ENCODE assay signal across 9 mouse cellular contexts in the genomic region with DNA sequence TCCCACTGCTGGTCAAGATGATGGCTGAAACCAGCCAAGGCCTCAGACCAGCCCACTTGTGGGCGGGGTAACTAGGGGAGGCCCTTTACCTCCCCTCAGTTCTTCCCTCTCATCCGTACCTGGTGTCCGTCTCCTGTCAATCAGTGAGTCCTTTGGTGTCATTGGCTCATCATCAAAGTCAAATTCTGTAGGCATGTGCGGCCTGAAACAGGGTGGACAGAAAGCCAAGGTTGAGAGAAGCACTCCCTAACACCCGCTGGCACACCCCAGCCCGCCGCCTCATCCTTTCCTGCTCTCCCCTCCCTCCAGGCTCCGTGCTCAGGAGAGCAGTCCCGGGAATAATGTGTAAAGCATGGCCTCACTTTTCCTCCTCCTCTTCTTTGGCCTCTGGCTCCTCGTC. TPM values are rescaled to one million over a fixed set of nuclear protein-coding genes. Genes with fewer than 3 reads are reported as not detected.
DNase-seq lines count a peak whose midpoint lies in the region; ATAC-seq and TF ChIP-seq lines count a peak whose summit lies in the region.
"Had no signal": no experiment of that assay in that cellular context is flagged by ENCODE, and none has a peak within 500 bp of the region (broad histone marks: within the 10 kb centered on the region; RNA-seq: fewer than 3 reads in every experiment).

No protein-coding gene starts in this region.

- H3K36me3 ChIP-seq in embryonic facial prominence, embryonic 10.5 days (replicated peaks): peaks cover 53% of the 10 kb centered on the region
- H3K36me3 ChIP-seq in hindbrain, embryonic 14.5 days (replicated peaks; ENCODE audit: control insufficient read depth, insufficient read depth): peaks cover 38% of the 10 kb centered on the region
- H3K36me3 ChIP-seq in liver, adult 2 months (ENCODE audit: control insufficient read depth, insufficient read depth, low read length): no peaks in the 10 kb centered on the region
- peaks cover 12% of the 10 kb centered on the region; the same call in 1 of the 2 replicates for H3K36me3 ChIP-seq in midbrain, postnatal 0 days (ENCODE audit: insufficient read depth, low read length)

- DNase-seq in A20 (ENCODE audit: low read depth, low spot score) (peak; percentile 89), Patski (ENCODE audit: low read depth, low spot score) (no peak)
- DNase-seq in embryonic facial prominence, embryonic 10.5 days (ENCODE audit: low spot score): peak; percentile 67
- no peak for DNase-seq in hindbrain, embryonic 14.5 days (ENCODE audit: low spot score)
- peak; percentile 77 for DNase-seq in liver, adult 2 months (ENCODE audit: extremely low read depth, low read depth, low spot score)
- DNase-seq in midbrain, postnatal 0 days (ENCODE audit: low spot score): peak; percentile 58
- no peak for DNase-seq in thymus, postnatal 0 days (ENCODE audit: low spot score)
- no peak for DNase-seq in ovary, postnatal 36 days (ENCODE audit: low spot score)

- H3K79me2 ChIP-seq in liver, adult 2 months (ENCODE audit: control insufficient read depth, insufficient read depth, low read length): peaks cover 16% of the 10 kb centered on the region; the same call in 1 of the 2 replicates

- no peak for TF ChIP-seq CTCF in Patski (IDR thresholded peaks at IDR 0.05)
- no peak for TF ChIP-seq CTCF in liver, adult 2 months (IDR thresholded peaks at IDR 0.05; ENCODE audit: low read depth, low read length)
- no peak for TF ChIP-seq CTCF in midbrain, postnatal 0 days (IDR thresholded peaks at IDR 0.05)

- H3K27ac ChIP-seq in embryonic facial prominence, embryonic 10.5 days (replicated peaks): peak overlapping the region; percentile 97
- peak overlapping the region; percentile 96 for H3K27ac ChIP-seq in hindbrain, embryonic 14.5 days
- peak overlapping the region; percentile 86 for H3K27ac ChIP-seq in liver, adult 2 months (replicated peaks; ENCODE audit: insufficient read depth, low read depth, low read length)
- H3K27ac ChIP-seq in midbrain, postnatal 0 days (ENCODE audit: low read depth, low read length): peak overlapping the region; percentile 86

- CTCF ChIA-PET in Patski (lab: Charles Lee): interaction anchor here (0.9 to 4.7 kb wide), 4 partner anchors 9 to 262 kb away, joined by 3 to 21 read pairs (median 10); no protein-coding TSS in a partner anchor

- peaks cover 74% of the 10 kb centered on the region for H3K4me1 ChIP-seq in embryonic facial prominence, embryonic 10.5 days
- H3K4me1 ChIP-seq in hindbrain, embryonic 14.5 days (replicated peaks; ENCODE audit: control insufficient read depth, insufficient read depth, low read length): peaks cover 42% of the 10 kb centered on the region
- H3K4me1 ChIP-seq in liver, adult 2 months (ENCODE audit: control insufficient read depth, insufficient read depth, low read length): peaks cover 28% of the 10 kb centered on the region
- H3K4me1 ChIP-seq in midbrain, postnatal 0 days (ENCODE audit: insufficient read depth, low read length): peaks cover 36% of the 10 kb centered on the region

- peak overlapping the region; percentile 76 for H3K4me2 ChIP-seq in hindbrain, embryonic 14.5 days (replicated peaks)
- H3K4me2 ChIP-seq in midbrain, postnatal 0 days (ENCODE audit: low read depth, low read length, poor library complexity, severe bottlenecking): peak overlapping the region; percentile 93

- no peaks in the 10 kb centered on the region for H3K9me3 ChIP-seq in embryonic facial prominence, embryonic 10.5 days
- no peaks in the 10 kb centered on the region for H3K9me3 ChIP-seq in hindbrain, embryonic 14.5 days (ENCODE audit: control insufficient read depth, low read length)
- H3K9me3 ChIP-seq in midbrain, postnatal 0 days (ENCODE audit: low read length): no peaks in the 10 kb centered on the region

- no peaks in the 10 kb centered on the region for H3K27me3 ChIP-seq in Patski
- H3K27me3 ChIP-seq in embryonic facial prominence, embryonic 10.5 days (replicated peaks; ENCODE audit: low read depth, poor library complexity, severe bottlenecking): no peaks in the 10 kb centered on the region
- H3K27me3 ChIP-seq in hindbrain, embryonic 14.5 days (ENCODE audit: control insufficient read depth, insufficient read depth, low read length): no peaks in the 10 kb centered on the region
- no peaks in the 10 kb centered on the region for H3K27me3 ChIP-seq in liver, adult 2 months (ENCODE audit: control insufficient read depth, insufficient read depth, low read length)
- no peaks in the 10 kb centered on the region for H3K27me3 ChIP-seq in midbrain, postnatal 0 days (ENCODE audit: insufficient read depth, low read length)

- no peak for TF ChIP-seq POLR2A in liver, adult 2 months (IDR thresholded peaks at IDR 0.05; ENCODE audit: extremely low read depth, insufficient read depth, low read length)

- peak overlapping the region; percentile 89 for H3K4me3 ChIP-seq in embryonic facial prominence, embryonic 10.5 days
- peak overlapping the region; percentile 57 for H3K4me3 ChIP-seq in hindbrain, embryonic 14.5 days (replicated peaks; ENCODE audit: low read length)
- H3K4me3 ChIP-seq in liver, adult 2 months (ENCODE audit: insufficient read depth, low read depth, low read length): peak overlapping the region; percentile 74
- peak overlapping the region; percentile 52 for H3K4me3 ChIP-seq in midbrain, postnatal 0 days (ENCODE audit: low read depth, low read length)

- under 1% methylated on average over 10 of the region's 10 CpGs for WGBS in embryonic facial prominence, embryonic 10.5 days
- WGBS in hindbrain, embryonic 14.5 days: 2% methylated on average over 10 of the region's 10 CpGs
- under 1% methylated on average over 10 of the region's 10 CpGs for WGBS in liver, adult 2 months
- WGBS in midbrain, postnatal 0 days: 0% methylated on average over 10 of the region's 10 CpGs

- POLR2A ChIA-PET in Patski (lab: Charles Lee): interaction anchor here (1.1 to 3.2 kb wide), 4 partner anchors 10 to 91 kb away, joined by 3 to 31 read pairs (median 4); a partner anchor contains a TSS

- peak; percentile 15 for ATAC-seq in Patski
- no peak for ATAC-seq in hindbrain, embryonic 14.5 days (ENCODE audit: low FRiP score)
- no peak for ATAC-seq in midbrain, postnatal 0 days (ENCODE audit: low FRiP score)

- in situ Hi-C loops in Patski (cut with MboI; ENCODE audit: low pct_unique_long_range_greater_than_20kb): no loop called here

- H3K9ac ChIP-seq in hindbrain, embryonic 14.5 days: peak overlapping the region; percentile 90
- H3K9ac ChIP-seq in liver, adult 2 months (ENCODE audit: low read depth, low read length): peak overlapping the region; percentile 80
- H3K9ac ChIP-seq in midbrain, postnatal 0 days (replicated peaks; ENCODE audit: low read length, poor library complexity, severe bottlenecking): peak overlapping the region; percentile 70

RNA-seq across cellular contexts. Expression of a gene that starts 0.2 kb away (rescaled TPM):
- polyA plus RNA-seq in Patski (2021): 0.33 TPM
- 0.78 TPM in 1 of 2 replicates, not detected in the other for polyA plus RNA-seq in embryonic facial prominence, embryonic 10.5 days (2016; fragmentation: Nextera tagmentation; extraction: Ambion mirVana)
- polyA plus RNA-seq in hindbrain, embryonic 14.5 days (2014; fragmentation: Nextera tagmentation; extraction: Ambion mirVana): 0.70 TPM in 1 of 2 replicates, not detected in the other
- total RNA-seq in liver, adult 2 months (2014; rRNA removed): 0.74 TPM in 1 of 2 replicates, not detected in the other
- polyA plus RNA-seq in liver, adult 2 months (2012; rRNA removed): 0.49 TPM in 1 of 2 replicates, not detected in the other
- total RNA-seq in midbrain, postnatal 0 days (2014; rRNA removed): 2.4 TPM in 1 of 2 replicates, not detected in the other
- polyA plus RNA-seq in midbrain, postnatal 0 days (2015; fragmentation: Nextera tagmentation; extraction: Ambion mirVana): 0.66 TPM in 1 of 2 replicates, not detected in the other
- polyA plus RNA-seq in thymus, postnatal 0 days (2015; fragmentation: Nextera tagmentation; extraction: Ambion mirVana): 0.60 and 1.2 TPM in 2 replicates
- total RNA-seq: heart, postnatal 10 days had no signal

RNA-seq across cellular contexts. Expression of a gene that starts 1.1 kb away (rescaled TPM):
- polyA plus RNA-seq in Patski (2021): 17.5 TPM
- 41.1 and 107 TPM in 2 replicates for polyA plus RNA-seq in embryonic facial prominence, embryonic 10.5 days (2016; fragmentation: Nextera tagmentation; extraction: Ambion mirVana)
- 31.5 and 38.6 TPM in 2 replicates for polyA plus RNA-seq in hindbrain, embryonic 14.5 days (2014; fragmentation: Nextera tagmentation; extraction: Ambion mirVana)
- 4.9 and 6.7 TPM in 2 replicates for total RNA-seq in liver, adult 2 months (2014; rRNA removed)
- 2.6 and 4.2 TPM in 2 replicates for polyA plus RNA-seq in liver, adult 2 months (2012; rRNA removed)
- 5.3 TPM in 1 of 2 replicates, not detected in the other for total RNA-seq in midbrain, postnatal 0 days (2014; rRNA removed)
- polyA plus RNA-seq in midbrain, postnatal 0 days (2015; fragmentation: Nextera tagmentation; extraction: Ambion mirVana): 33.1 and 41.1 TPM in 2 replicates
- polyA plus RNA-seq in thymus, postnatal 0 days (2015; fragmentation: Nextera tagmentation; extraction: Ambion mirVana): 51.8 and 100 TPM in 2 replicates

RNA-seq across cellular contexts. Expression of a gene that starts 1.7 kb away (rescaled TPM):
- 104 TPM for polyA plus RNA-seq in Patski (2021)
- 4.1 TPM in 2 replicates for polyA plus RNA-seq in embryonic facial prominence, embryonic 10.5 days (2016; fragmentation: Nextera tagmentation; extraction: Ambion mirVana)
- 3.4 and 4.0 TPM in 2 replicates for polyA plus RNA-seq in hindbrain, embryonic 14.5 days (2014; fragmentation: Nextera tagmentation; extraction: Ambion mirVana)
- 23.4 and 28.5 TPM in 2 replicates for total RNA-seq in liver, adult 2 months (2014; rRNA removed)
- polyA plus RNA-seq in liver, adult 2 months (2012; rRNA removed): 26.3 and 39.4 TPM in 2 replicates
- total RNA-seq in midbrain, postnatal 0 days (2014; rRNA removed): 4.2 and 7.2 TPM in 2 replicates
- polyA plus RNA-seq in midbrain, postnatal 0 days (2015; fragmentation: Nextera tagmentation; extraction: Ambion mirVana): 3.9 and 4.4 TPM in 2 replicates
- polyA plus RNA-seq in thymus, postnatal 0 days (2015; fragmentation: Nextera tagmentation; extraction: Ambion mirVana): 29.8 and 32.5 TPM in 2 replicates

RNA-seq across cellular contexts. Expression of a gene that starts 4.8 kb away (rescaled TPM):
- 39.5 TPM for polyA plus RNA-seq in Patski (2021)
- 37.7 and 92.9 TPM in 2 replicates for polyA plus RNA-seq in embryonic facial prominence, embryonic 10.5 days (2016; fragmentation: Nextera tagmentation; extraction: Ambion mirVana)
- 51.9 and 52.3 TPM in 2 replicates for polyA plus RNA-seq in hindbrain, embryonic 14.5 days (2014; fragmentation: Nextera tagmentation; extraction: Ambion mirVana)
- 9.5 and 10.7 TPM in 2 replicates for total RNA-seq in liver, adult 2 months (2014; rRNA removed)
- polyA plus RNA-seq in liver, adult 2 months (2012; rRNA removed): 11.2 and 12.7 TPM in 2 replicates
- total RNA-seq in midbrain, postnatal 0 days (2014; rRNA removed): 52.3 and 55.5 TPM in 2 replicates
- polyA plus RNA-seq in midbrain, postnatal 0 days (2015; fragmentation: Nextera tagmentation; extraction: Ambion mirVana): 45.3 and 55.5 TPM in 2 replicates
- 57.8 and 80.0 TPM in 2 replicates for polyA plus RNA-seq in thymus, postnatal 0 days (2015; fragmentation: Nextera tagmentation; extraction: Ambion mirVana)

RNA-seq across cellular contexts. Expression of a gene that starts 4.9 kb away (rescaled TPM):
- 0.36 TPM for polyA plus RNA-seq in Patski (2021)
- polyA plus RNA-seq in embryonic facial prominence, embryonic 10.5 days (2016; fragmentation: Nextera tagmentation; extraction: Ambion mirVana): 2.7 and 3.4 TPM in 2 replicates
- 46.7 and 57.0 TPM in 2 replicates for polyA plus RNA-seq in hindbrain, embryonic 14.5 days (2014; fragmentation: Nextera tagmentation; extraction: Ambion mirVana)
- not detected in 2 replicates for total RNA-seq in liver, adult 2 months (2014; rRNA removed)
- polyA plus RNA-seq in liver, adult 2 months (2012; rRNA removed): 0.75 TPM in 1 of 2 replicates, not detected in the other
- 102 and 155 TPM in 2 replicates for total RNA-seq in midbrain, postnatal 0 days (2014; rRNA removed)
- 109 and 124 TPM in 2 replicates for polyA plus RNA-seq in midbrain, postnatal 0 days (2015; fragmentation: Nextera tagmentation; extraction: Ambion mirVana)
- 0.57 and 0.69 TPM in 2 replicates for polyA plus RNA-seq in thymus, postnatal 0 days (2015; fragmentation: Nextera tagmentation; extraction: Ambion mirVana)

Comparison
In these comparisons a context has a peak if more than half of its experiments do, and no peak if none do; other contexts are left out.
1. DNase-seq: peak in A20 (single experiment), embryonic facial prominence, embryonic 10.5 days (single experiment), liver, adult 2 months (single experiment) and midbrain, postnatal 0 days (single experiment); none in Patski (single experiment), hindbrain, embryonic 14.5 days (single experiment), thymus, postnatal 0 days (single experiment) and ovary, postnatal 36 days (single experiment).
2. Peak in every context shown above with its lines, with median percentiles within 50 percentile points of each other: H3K27ac ChIP-seq, H3K4me3 ChIP-seq and H3K9ac ChIP-seq.